Comparison of ENCODE assay signal across 9 mouse cellular contexts in the genomic region with DNA sequence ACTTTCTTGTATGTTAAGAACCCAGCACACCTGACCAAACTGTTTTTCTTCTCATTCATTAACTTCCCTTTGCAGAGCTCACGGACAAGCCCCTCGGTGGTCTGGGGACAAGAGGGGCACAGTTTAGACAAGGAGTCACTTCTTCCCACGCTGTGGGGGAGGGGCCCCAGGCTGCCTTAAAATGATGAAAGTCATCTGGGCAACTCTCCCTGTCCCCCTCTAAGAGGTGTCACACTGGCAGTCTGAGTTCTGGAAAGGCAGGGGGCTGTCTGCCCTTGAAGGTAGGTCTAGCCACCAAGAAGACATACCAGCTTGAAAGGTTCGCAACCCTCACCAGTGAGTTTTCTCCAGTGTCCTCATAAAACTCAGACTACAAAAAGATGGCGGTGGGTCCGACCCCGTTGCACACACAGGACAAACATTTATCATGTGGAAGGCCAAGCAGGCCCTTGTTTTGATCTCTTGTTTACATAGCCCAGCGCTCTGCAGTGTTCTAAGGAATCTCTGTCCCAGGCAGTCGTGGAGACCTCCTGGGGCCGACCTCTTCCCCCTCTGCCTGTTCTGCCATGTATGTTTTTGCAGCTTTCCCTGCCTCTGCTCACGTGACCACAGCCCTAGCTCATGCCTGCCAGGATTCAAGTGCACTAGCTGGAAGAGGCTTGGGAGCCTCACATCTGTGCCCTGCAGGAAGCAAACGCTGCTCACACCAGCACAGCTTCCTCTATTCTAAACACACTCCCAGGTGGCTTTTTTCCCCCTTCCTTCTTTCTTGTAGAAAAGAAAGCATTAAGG.
DNase-seq lines count a peak whose midpoint lies in the region; ATAC-seq and TF ChIP-seq lines count a peak whose summit lies in the region.
"Had no signal": no experiment of that assay in that cellular context is flagged by ENCODE, and none has a peak within 500 bp of the region (broad histone marks: within the 10 kb centered on the region; RNA-seq: fewer than 3 reads in every experiment).

No protein-coding gene starts in this region.

- H3K4me2 ChIP-seq in kidney, embryonic 15.5 days, result peak overlapping the region; percentile 9
- H3K4me2 ChIP-seq in embryonic facial prominence, embryonic 11.5 days (ENCODE audit: low read depth, low read length), result no peak overlapping the region
- H3K4me2 ChIP-seq in hindbrain, embryonic 12.5 days (replicated peaks), result 0 out of 2 replicates have a peak overlapping the region, but pooled peaks have one; percentile 2
- no peak overlapping the region for H3K4me2 ChIP-seq in midbrain, postnatal 0 days (ENCODE audit: low read depth, low read length, poor library complexity, severe bottlenecking)
- H3K4me2 ChIP-seq: midbrain, embryonic 12.5 days had no signal

- no peaks in the 10 kb centered on the region for H3K9me3 ChIP-seq in kidney, embryonic 15.5 days (replicated peaks)
- no peaks in the 10 kb centered on the region for H3K9me3 ChIP-seq in embryonic facial prominence, embryonic 11.5 days (replicated peaks; ENCODE audit: control insufficient read depth, low read length)
- no peaks in the 10 kb centered on the region for H3K9me3 ChIP-seq in hindbrain, embryonic 12.5 days (replicated peaks)
- no peaks in the 10 kb centered on the region for H3K9me3 ChIP-seq in midbrain, postnatal 0 days (ENCODE audit: low read length)
- H3K9me3 ChIP-seq: midbrain, embryonic 12.5 days had no signal

- WGBS in kidney, embryonic 15.5 days, result 13% methylated on average over 12 of the region's 12 CpGs
- WGBS in embryonic facial prominence, embryonic 11.5 days, result 24% methylated on average over 12 of the region's 12 CpGs
- WGBS in hindbrain, embryonic 12.5 days, result 37% methylated on average over 12 of the region's 12 CpGs
- WGBS in midbrain, postnatal 0 days, result 56% methylated on average over 12 of the region's 12 CpGs

- H3K36me3 ChIP-seq in kidney, embryonic 15.5 days, result no peaks in the 10 kb centered on the region
- no peaks in the 10 kb centered on the region for H3K36me3 ChIP-seq in embryonic facial prominence, embryonic 11.5 days (replicated peaks; ENCODE audit: control insufficient read depth, insufficient read depth, low read depth, low read length)
- no peaks in the 10 kb centered on the region for H3K36me3 ChIP-seq in hindbrain, embryonic 12.5 days
- H3K36me3 ChIP-seq in midbrain, postnatal 0 days (ENCODE audit: insufficient read depth, low read length), result no peaks in the 10 kb centered on the region
- H3K36me3 ChIP-seq: midbrain, embryonic 12.5 days had no signal

- no peak for TF ChIP-seq CTCF in midbrain, postnatal 0 days (IDR thresholded peaks at IDR 0.05)

- no peak overlapping the region for H3K27ac ChIP-seq in kidney, embryonic 15.5 days
- H3K27ac ChIP-seq in embryonic facial prominence, embryonic 11.5 days (replicated peaks; ENCODE audit: low read depth, low read length), result peak overlapping the region; percentile 80
- 0 out of 2 replicates have a peak overlapping the region, but pooled peaks have one; percentile 41 for H3K27ac ChIP-seq in hindbrain, embryonic 12.5 days
- no peak overlapping the region for H3K27ac ChIP-seq in midbrain, postnatal 0 days (ENCODE audit: low read depth, low read length)
- H3K27ac ChIP-seq: midbrain, embryonic 12.5 days had no signal

- no peak overlapping the region for H3K9ac ChIP-seq in kidney, embryonic 15.5 days
- peak overlapping the region; percentile 34; the same call in 1 of the 2 replicates for H3K9ac ChIP-seq in embryonic facial prominence, embryonic 11.5 days (replicated peaks; ENCODE audit: low read length)
- H3K9ac ChIP-seq in hindbrain, embryonic 12.5 days, result no peak overlapping the region
- no peak overlapping the region for H3K9ac ChIP-seq in midbrain, postnatal 0 days (replicated peaks; ENCODE audit: low read length, poor library complexity, severe bottlenecking)
- H3K9ac ChIP-seq: midbrain, embryonic 12.5 days had no signal

- H3K27me3 ChIP-seq in kidney, embryonic 15.5 days, result peaks cover 10% of the 10 kb centered on the region
- no peaks in the 10 kb centered on the region for H3K27me3 ChIP-seq in embryonic facial prominence, embryonic 11.5 days (ENCODE audit: control insufficient read depth, insufficient read depth, low read length)
- no peaks in the 10 kb centered on the region for H3K27me3 ChIP-seq in hindbrain, embryonic 12.5 days
- no peaks in the 10 kb centered on the region for H3K27me3 ChIP-seq in midbrain, postnatal 0 days (ENCODE audit: insufficient read depth, low read length)
- H3K27me3 ChIP-seq: midbrain, embryonic 12.5 days had no signal

- ATAC-seq in kidney, embryonic 15.5 days (replicated peaks; ENCODE audit: low FRiP score), result 0 out of 2 replicates have a peak, but pooled peaks have one; percentile 31
- ATAC-seq in embryonic facial prominence, embryonic 11.5 days (replicated peaks; ENCODE audit: insufficient number of reproducible peaks, low FRiP score, low TSS enrichment, low read depth), result 0 out of 2 replicates have a peak, but pooled peaks have one; percentile 30
- ATAC-seq in hindbrain, embryonic 12.5 days (ENCODE audit: low FRiP score), result no peak
- no peak for ATAC-seq in midbrain, postnatal 0 days (ENCODE audit: low FRiP score)

- H3K4me3 ChIP-seq in kidney, embryonic 15.5 days (replicated peaks), result no peak overlapping the region
- H3K4me3 ChIP-seq in embryonic facial prominence, embryonic 11.5 days (ENCODE audit: low read depth, low read length), result no peak overlapping the region
- H3K4me3 ChIP-seq in hindbrain, embryonic 12.5 days, result no peak overlapping the region
- no peak overlapping the region for H3K4me3 ChIP-seq in midbrain, postnatal 0 days (ENCODE audit: low read depth, low read length)
- H3K4me3 ChIP-seq: midbrain, embryonic 12.5 days had no signal

- DNase-seq in kidney, adult 9 months, result no peak
- peak; percentile 66 for DNase-seq in embryonic facial prominence, embryonic 11.5 days (ENCODE audit: low spot score)
- peak; percentile 22 for DNase-seq in midbrain, postnatal 0 days (ENCODE audit: low spot score)
- no peak for DNase-seq in frontal cortex, postnatal 25 days (ENCODE audit: low spot score in 2 of 2)
- no peak for DNase-seq in cerebellum, adult 9-10 months
- no peak for DNase-seq in ovary, postnatal 10 days (ENCODE audit: low spot score)

- peaks cover 39% of the 10 kb centered on the region for H3K4me1 ChIP-seq in kidney, embryonic 15.5 days
- H3K4me1 ChIP-seq in embryonic facial prominence, embryonic 11.5 days (ENCODE audit: control insufficient read depth, insufficient read depth, low read length), result peaks cover 4% of the 10 kb centered on the region
- H3K4me1 ChIP-seq in hindbrain, embryonic 12.5 days, result peaks cover 18% of the 10 kb centered on the region
- no peaks in the 10 kb centered on the region for H3K4me1 ChIP-seq in midbrain, postnatal 0 days (ENCODE audit: insufficient read depth, low read length)

Comparison
In these comparisons a context has a peak if more than half of its experiments do, and no peak if none do; other contexts are left out.
1. ATAC-seq: peak in kidney, embryonic 15.5 days (single experiment) and embryonic facial prominence, embryonic 11.5 days (single experiment); none in hindbrain, embryonic 12.5 days (single experiment) and midbrain, postnatal 0 days (single experiment).
2. H3K27ac ChIP-seq: peak in embryonic facial prominence, embryonic 11.5 days (single experiment) and hindbrain, embryonic 12.5 days (single experiment); none in kidney, embryonic 15.5 days (single experiment) and midbrain, postnatal 0 days (single experiment).
3. H3K4me2 ChIP-seq: peak in kidney, embryonic 15.5 days (single experiment) and hindbrain, embryonic 12.5 days (single experiment); none in embryonic facial prominence, embryonic 11.5 days (single experiment) and midbrain, postnatal 0 days (single experiment).
4. DNase-seq: peak in embryonic facial prominence, embryonic 11.5 days (single experiment) and midbrain, postnatal 0 days (single experiment); none in kidney, adult 9 months (single experiment), frontal cortex, postnatal 25 days (0 of 2), cerebellum, adult 9-10 months (single experiment) and ovary, postnatal 10 days (single experiment).